Mouse (Mus musculus) megakaryocyte, embryonic 14.5 days (primary cell): ENCODE data around the gene Rorb.

Experiments used
- FLI1 ChIP-seq: IDR thresholded peaks from 2 replicates; pipeline ENCODE4 v1.6.1; 2012; ENCODE audit warnings: low read length, inconsistent platforms, mixed read lengths
- GATA1 ChIP-seq: IDR thresholded peaks from 3 replicates; pipeline ENCODE4 v1.6.1; 2012; ENCODE audit warnings: mixed read lengths, low read length, inconsistent platforms, borderline replicate concordance

- TF ChIP-seq GATA1 = no peak
- no peak for TF ChIP-seq FLI1
These were observed 221.8 kb downstream of the Rorb start for GRCm38 (mm10) chr19:18889117-18889627.
